Mouse (Mus musculus) embryonic fibroblast, embryonic 13.5 days (primary cell): ENCODE results near the gene Krt80.

ENCODE experiments used
- CTCF ChIP-seq: IDR thresholded peaks from 2 replicates; pipeline ENCODE4 v1.5.1; 2011; ENCODE audit warnings: mild to moderate bottlenecking, control low read depth, low read length, moderate library complexity, borderline replicate concordance; ENCODE audit not compliant: insufficient read depth
- POLR2A ChIP-seq: IDR thresholded peaks from 2 replicates; pipeline ENCODE4 v1.6.1; 2011; ENCODE audit warnings: low read depth, mild to moderate bottlenecking, control low read depth, low read length, moderate library complexity

- TF ChIP-seq POLR2A (no peak), CTCF (no peak)
Measured at GRCm38 (mm10) chr15:101331090-101331489, 38.9 kb downstream of the Krt80 start.
